Mouse (Mus musculus) small intestine, adult 2 months (tissue): ENCODE data around the gene Ctse. TPM values are rescaled to one million over a fixed set of nuclear protein-coding genes. Genes with fewer than 3 reads are reported as not detected.

Experiments
- H3K27ac ChIP-seq: fragments of 200-500 bp; 2 replicates; pipeline ENCODE4 v1.5.1; 2012; ENCODE audit warnings: low read depth, low read length, control low read depth, inconsistent platforms; ENCODE audit not compliant: insufficient read depth
- H3K27me3 ChIP-seq: fragments of 200-500 bp; 2 replicates; pipeline ENCODE4 v1.6.1; 2012; ENCODE audit warnings: mild to moderate bottlenecking, moderate library complexity, low read length, inconsistent platforms; ENCODE audit not compliant: control insufficient read depth, insufficient read depth
- H3K36me3 ChIP-seq: fragments of 200-500 bp; 2 replicates; pipeline ENCODE4 v1.6.1; 2012; ENCODE audit warnings: mild to moderate bottlenecking, low read length, control low read depth, inconsistent platforms; ENCODE audit not compliant: control insufficient read depth, insufficient read depth
- H3K4me1 ChIP-seq: fragments of 200-500 bp; 2 replicates; pipeline ENCODE4 v1.6.1; 2012; ENCODE audit warnings: low read length, inconsistent platforms, mixed read lengths; ENCODE audit not compliant: control insufficient read depth, insufficient read depth, insufficient read length
- H3K4me3 ChIP-seq: fragments of 200-500 bp; 2 replicates; pipeline ENCODE4 v1.5.1; 2012; ENCODE audit warnings: low read depth, mild to moderate bottlenecking, control low read depth, inconsistent platforms, low read length, moderate library complexity
- CTCF ChIP-seq: fragments of 200-500 bp; IDR thresholded peaks from 2 replicates; pipeline ENCODE4 v1.5.1; 2012; ENCODE audit warnings: low read depth, mild to moderate bottlenecking, control low read depth, inconsistent platforms, low read length, moderate library complexity, mixed read lengths; ENCODE audit not compliant: insufficient replicate concordance, insufficient read length; ENCODE audit errors: extremely low read depth
- POLR2A ChIP-seq: fragments of 200-500 bp; IDR thresholded peaks from 2 replicates; pipeline ENCODE4 v1.6.1; 2012; ENCODE audit warnings: low read depth, mild to moderate bottlenecking, control low read depth, inconsistent platforms, low read length, moderate library complexity
- WGBS: fragments of 180-500 bp; shearing (Covaris S2); methylation state at CpG from one replicate; pipeline ENCODE4 v1.1.7; 2018; 5-methylcytosine and 5-hydroxymethylcytosine counted together
- polyA plus RNA-seq: library from polyadenylated mRNA; depleted of rRNA; stranded (reverse); fragments of >200 nt; gene quantifications from 2 replicates; pipeline ENCODE4 v1.2.3, GENCODE M21; 2012; rRNA removed

Gene Ctse
- polyA plus RNA-seq, 1 experiment: 4.2 TPM

GRCm38 (mm10) chr1:131718952-131719694 is 81.0 kb downstream of the Ctse start:
- Histone ChIP-seq H3K27me3 (no peaks in the 10 kb centered on the region), H3K4me1 (no peaks in the 10 kb centered on the region), H3K36me3 (no peaks in the 10 kb centered on the region), H3K27ac (no peak overlapping the region), H3K4me3 (no peak overlapping the region)
- no peak for TF ChIP-seq CTCF
- TF ChIP-seq POLR2A: no peak
- WGBS: 74% methylated on average over 16 of the region's 16 CpGs

GRCm38 (mm10) chr1:131721989-131722388 is 83.9 kb downstream of the Ctse start:
- TF ChIP-seq POLR2A: no peak
- no peak for TF ChIP-seq CTCF
- no peaks in the 10 kb centered on the region for H3K27me3 ChIP-seq
- WGBS: 75% methylated on average over 3 of the region's 3 CpGs

GRCm38 (mm10) chr1:131723549-131723948 is 85.4 kb downstream of the Ctse start:
- TF ChIP-seq POLR2A (no peak), CTCF (no peak)
- H3K4me1 ChIP-seq: no peaks in the 10 kb centered on the region
- H3K27ac ChIP-seq: no peak overlapping the region
- no peaks in the 10 kb centered on the region for H3K27me3 ChIP-seq
- 69% methylated on average over 4 of the region's 4 CpGs for WGBS
- no peak overlapping the region for H3K4me3 ChIP-seq
- H3K36me3 ChIP-seq: no peaks in the 10 kb centered on the region

More at GRCm38 (mm10) chr1:131721989-131722388, 83.9 kb downstream of the Ctse start:
- H3K27ac ChIP-seq: no peak overlapping the region
- H3K4me1 ChIP-seq: no peaks in the 10 kb centered on the region
- no peaks in the 10 kb centered on the region for H3K36me3 ChIP-seq
- no peak overlapping the region for H3K4me3 ChIP-seq

Other genes starting within 250 kb of the Ctse start
- 2.8 and 5.6 TPM in 2 replicates for gene Srgap2, start 111.0 kb upstream of the Ctse start, polyA plus RNA-seq
- gene Fam72a, start 110.4 kb upstream of the Ctse start, polyA plus RNA-seq: 0.08 and 0.14 TPM in 2 replicates
- gene Avpr1b, start 39.1 kb upstream of the Ctse start, polyA plus RNA-seq: 0.04 TPM in 1 of 2 replicates, not detected in the other
- 0.96 and 1.5 TPM in 2 replicates for gene Rab7b, start 50.4 kb downstream of the Ctse start, polyA plus RNA-seq
- gene Slc26a9, start 105.7 kb downstream of the Ctse start, polyA plus RNA-seq: 1.8 TPM in 1 of 2 replicates, not detected in the other
- gene Pm20d1, start 159.1 kb downstream of the Ctse start, polyA plus RNA-seq: 8.3 and 33.0 TPM in 2 replicates
- gene Slc41a1, start 189.2 kb downstream of the Ctse start, polyA plus RNA-seq: 15.0 and 20.1 TPM in 2 replicates
- gene Rab29, start 228.9 kb downstream of the Ctse start, polyA plus RNA-seq: 10.3 and 12.4 TPM in 2 replicates